Mouse (Mus musculus) C2C12 (cell line): Measurements from ENCODE around the gene Cab39. TPM values are rescaled to one million over a fixed set of nuclear protein-coding genes. Genes with fewer than 3 reads are reported as not detected.

Experiments
- H3K27me3 ChIP-seq: one replicate; pipeline ENCODE4 v1.6.1; 2011; ENCODE audit not compliant: control insufficient read depth, insufficient read depth, insufficient read length
- H3K36me3 ChIP-seq: one replicate; pipeline ENCODE4 v1.6.1; 2011; ENCODE audit not compliant: control insufficient read depth, insufficient read depth
- H3K4me3 ChIP-seq: one replicate; pipeline ENCODE4 v1.5.1; 2011; ENCODE audit warnings: mild to moderate bottlenecking, control low read depth; ENCODE audit not compliant: poor library complexity, insufficient read depth, severe bottlenecking
- H3K79me2 ChIP-seq: one replicate; pipeline ENCODE4 v1.6.1; 2011; ENCODE audit not compliant: control insufficient read depth, insufficient read depth
- H3K79me3 ChIP-seq: one replicate; pipeline ENCODE4 v1.6.1; 2011; ENCODE audit warnings: low read depth, control low read depth
- H3ac ChIP-seq: one replicate; pipeline ENCODE3; 2011; ENCODE audit warnings: low read depth; ENCODE audit not compliant: control insufficient read depth, insufficient read length
- CEBPB ChIP-seq: IDR thresholded peaks from one replicate; pipeline ENCODE4 v1.6.1; 2011; ENCODE audit warnings: low read depth, mild to moderate bottlenecking, control low read depth, moderate library complexity
- CTCF ChIP-seq: IDR thresholded peaks from one replicate; pipeline ENCODE4 v1.5.1; 2011; ENCODE audit not compliant: control insufficient read depth, insufficient read depth, insufficient read length
- FOSL1 ChIP-seq: IDR thresholded peaks from one replicate; pipeline ENCODE4 v1.8.0; 2011; ENCODE audit warnings: mild to moderate bottlenecking, low read length; ENCODE audit not compliant: poor library complexity, insufficient read depth, severe bottlenecking
- MAX ChIP-seq: IDR thresholded peaks from one replicate; pipeline ENCODE4 v1.6.1; 2011; ENCODE audit warnings: mild to moderate bottlenecking, control low read depth
- MYOD1 ChIP-seq: IDR thresholded peaks from one replicate; pipeline ENCODE4 v1.6.1; 2011; ENCODE audit warnings: low read depth; ENCODE audit not compliant: control insufficient read depth, insufficient read length
- MYOG ChIP-seq: IDR thresholded peaks from one replicate; pipeline ENCODE4 v1.6.1; 2011; ENCODE audit not compliant: control insufficient read depth, insufficient read length; ENCODE audit errors: extremely low read depth
- USF1 ChIP-seq: IDR thresholded peaks from one replicate; pipeline ENCODE4 v1.6.1; 2011; ENCODE audit warnings: low read depth, mild to moderate bottlenecking, control low read depth, moderate library complexity
- microRNA-seq: library from miRNA; unstranded; fragments of <30 nt; microRNA quantifications from one replicate; pipeline ENCODE4, GENCODE M21; 2019; ENCODE audit warnings: borderline microRNAs expressed
- polyA plus RNA-seq: library from polyadenylated mRNA; unstranded; fragments of >200 nt; fragmentation: generic; extraction: Trizol; gene quantifications from one replicate; pipeline ENCODE4 v1.2.1, GENCODE M21; 2012; ENCODE audit warnings: missing spikeins

Cab39 gene
- polyA plus RNA-seq, 1 experiment, result 16.6 TPM

DNA sequence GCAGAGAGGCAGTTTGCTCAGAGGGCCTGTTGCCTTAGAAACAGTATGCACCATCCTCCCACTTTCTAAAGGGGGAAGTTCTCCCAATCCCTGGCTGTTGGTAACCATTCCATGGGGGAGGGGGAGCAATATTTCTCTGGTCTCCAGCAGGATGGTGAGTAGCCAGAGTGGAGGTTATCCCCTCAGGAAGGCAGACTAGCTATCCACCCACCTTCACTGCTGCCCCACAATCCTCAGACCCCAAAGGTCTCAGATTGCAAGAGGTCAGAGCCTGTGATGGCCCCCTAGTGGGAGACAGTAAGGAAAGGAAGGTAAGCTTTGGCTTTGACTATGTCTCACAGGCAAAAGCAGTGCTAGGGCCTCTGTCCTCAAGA, 106.1 kb downstream of the Cab39 start:
- TF ChIP-seq FOSL1 (no peak), MAX (no peak), MYOG (no peak), USF1 (no peak), CEBPB (no peak), MYOD1 (no peak), CTCF (no peak)
- no peak overlapping the region for H3ac ChIP-seq
- peaks cover 1% of the 10 kb centered on the region for H3K79me3 ChIP-seq
- no peak overlapping the region for H3K4me3 ChIP-seq
- no peaks in the 10 kb centered on the region for H3K27me3 ChIP-seq
- no peaks in the 10 kb centered on the region for H3K36me3 ChIP-seq
- peaks cover 11% of the 10 kb centered on the region for H3K79me2 ChIP-seq

GRCm38 (mm10) chr1:85900521-85901333, 107.5 kb downstream of the Cab39 start:
- H3K27me3 ChIP-seq, result no peaks in the 10 kb centered on the region
- H3K79me2 ChIP-seq, result peaks cover under 1% of the 10 kb centered on the region
- TF ChIP-seq USF1, result no peak
- no peak for TF ChIP-seq CTCF
- TF ChIP-seq FOSL1, result no peak
- TF ChIP-seq CEBPB, result no peak
- no peak for TF ChIP-seq MAX
- no peak for TF ChIP-seq MYOD1
- no peak for TF ChIP-seq MYOG
- H3ac ChIP-seq, result no peak overlapping the region
- H3K79me3 ChIP-seq, result peaks cover 1% of the 10 kb centered on the region
- H3K36me3 ChIP-seq, result peaks cover 10% of the 10 kb centered on the region
- no peak overlapping the region for H3K4me3 ChIP-seq

Small RNA genes within 50 kb of the gene (microRNA-seq; reads per million reads assigned to microRNA genes)
- gene Gm25472, result not detected
- not detected for gene Mir8096

Other genes starting within 250 kb of the Cab39 start
- not detected for gene G530012D18Rik, start 217.8 kb upstream of the Cab39 start, polyA plus RNA-seq
- gene Sp110, start 194.6 kb upstream of the Cab39 start, polyA plus RNA-seq, result not detected
- 0.41 TPM for gene Sp140, start 193.1 kb upstream of the Cab39 start, polyA plus RNA-seq
- gene Sp100, start 143.5 kb upstream of the Cab39 start, polyA plus RNA-seq, result not detected
- gene A630001G21Rik, start 14.8 kb upstream of the Cab39 start, polyA plus RNA-seq, result 0.08 TPM
- 60.7 TPM for gene Itm2c, start 100.8 kb downstream of the Cab39 start, polyA plus RNA-seq
- gene 4933407L21Rik, start 135.0 kb downstream of the Cab39 start, polyA plus RNA-seq, result not detected
- gene Gpr55, start 167.6 kb downstream of the Cab39 start, polyA plus RNA-seq, result not detected
- gene Spata3, start 223.4 kb downstream of the Cab39 start, polyA plus RNA-seq, result not detected